Mouse (Mus musculus) brain, embryonic 14.5 days (tissue): ENCODE data around the gene Slc35b2.

ENCODE experiments used
- CTCF ChIP-seq: fragments of 200-500 bp; IDR thresholded peaks from 2 replicates; pipeline ENCODE4 v1.5.1; 2012; ENCODE audit warnings: inconsistent platforms, mild to moderate bottlenecking, moderate library complexity, borderline replicate concordance; ENCODE audit not compliant: insufficient read depth, insufficient read length; ENCODE audit errors: extremely low read depth
- POLR2A ChIP-seq: fragments of 200-500 bp; IDR thresholded peaks from 2 replicates; pipeline ENCODE4 v1.6.1; 2012; ENCODE audit warnings: mild to moderate bottlenecking, inconsistent platforms, borderline replicate concordance; ENCODE audit not compliant: poor library complexity, insufficient read depth, insufficient read length, severe bottlenecking; ENCODE audit errors: extremely low read depth

DNA sequence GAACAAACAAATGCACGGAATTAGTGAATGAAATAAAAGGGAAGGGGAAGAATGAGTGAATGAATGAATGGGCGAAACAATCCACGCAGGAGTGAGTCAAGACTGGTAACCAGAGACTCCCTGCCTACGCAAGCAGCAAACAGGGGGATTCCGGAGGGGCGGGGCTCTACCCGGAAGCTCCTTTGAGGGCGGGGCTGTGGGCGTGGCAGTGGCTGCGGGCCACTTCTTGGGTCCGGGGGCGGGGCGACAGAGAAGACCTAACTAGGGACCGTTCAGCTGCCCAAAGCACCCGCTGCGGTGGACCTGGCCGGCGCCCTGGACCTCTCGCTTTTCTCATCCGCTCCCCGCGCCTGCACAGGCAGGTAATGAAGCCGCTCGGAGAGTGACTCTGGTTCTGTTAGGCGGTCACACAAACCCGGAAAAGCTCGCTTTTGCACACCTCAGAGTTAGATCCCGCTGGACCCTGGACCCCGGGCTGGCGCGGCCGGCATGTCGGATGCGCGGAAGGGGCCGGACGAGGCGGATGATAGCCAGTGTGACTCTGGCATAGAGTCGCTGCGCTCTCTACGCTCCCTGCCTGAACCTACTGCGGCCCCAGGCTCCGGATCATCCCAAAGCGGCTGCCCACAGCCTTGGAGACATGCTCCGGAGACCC is 8.1 kb upstream of the Slc35b2 start, which contains the start of gene Nfkbie:
- no peak for TF ChIP-seq CTCF
- peak; percentile 29; the same call in 1 of the 2 replicates for TF ChIP-seq POLR2A
